Mouse (Mus musculus) CH12.LX (cell line): ENCODE data around the gene Drg1.
"Not testable (repeated sequence)": the region's sequence is repeated elsewhere in the genome, so short reads cannot be mapped to it uniquely, and the experiment has no call there.

ENCODE experiments used
- CTCF ChIP-seq, 2 experiments: IDR thresholded peaks in 1 of 2; conservative IDR thresholded peaks in 1 of 2; 2 replicates each; pipeline ENCODE4 v1.5.1; 2011 to 2012; ENCODE audit warnings: low read depth in 2 of 2, low read length in 2 of 2, improper control_type of control experiment in 1 of 2, inconsistent platforms in 1 of 2, mild to moderate bottlenecking in 1 of 2, moderate library complexity in 1 of 2
- ELF1 ChIP-seq: IDR thresholded peaks from 2 replicates; pipeline ENCODE4 v1.6.1; 2014; ENCODE audit warnings: low read depth, mild to moderate bottlenecking, inconsistent platforms, low read length, improper control_type of control experiment
- EP300 ChIP-seq: IDR thresholded peaks from 2 replicates; pipeline ENCODE4 v1.6.1; 2011; ENCODE audit warnings: low read length, improper control_type of control experiment
- HCFC1 ChIP-seq: IDR thresholded peaks from 2 replicates; pipeline ENCODE4 v1.6.1; 2012; ENCODE audit warnings: low read depth, mild to moderate bottlenecking, inconsistent platforms, low read length, improper control_type of control experiment
- KAT2A ChIP-seq: IDR thresholded peaks from 2 replicates; pipeline ENCODE4 v1.6.1; 2012; ENCODE audit warnings: low read length, improper control_type of control experiment, inconsistent platforms; ENCODE audit not compliant: insufficient replicate concordance
- MAX ChIP-seq: IDR thresholded peaks from 2 replicates; pipeline ENCODE4 v1.6.1; 2011; ENCODE audit warnings: low read length, improper control_type of control experiment
- MAZ ChIP-seq: IDR thresholded peaks from 2 replicates; pipeline ENCODE4 v1.6.1; 2012; ENCODE audit warnings: low read depth, mild to moderate bottlenecking, inconsistent platforms, low read length, improper control_type of control experiment, moderate library complexity
- MYC ChIP-seq: IDR thresholded peaks from 2 replicates; pipeline ENCODE4 v1.6.1; 2011; ENCODE audit warnings: low read depth, mild to moderate bottlenecking, improper control_type of control experiment, low read length
- POLR2A ChIP-seq: IDR thresholded peaks from 2 replicates; pipeline ENCODE4 v1.6.1; 2011; ENCODE audit warnings: low read depth, mild to moderate bottlenecking, improper control_type of control experiment, low read length
- TBP ChIP-seq: conservative IDR thresholded peaks from 2 replicates; pipeline ENCODE4 v1.6.1; 2011; ENCODE audit warnings: low read depth, low read length, improper control_type of control experiment
- USF2 ChIP-seq: conservative IDR thresholded peaks from 2 replicates; pipeline ENCODE4 v1.6.1; 2011; ENCODE audit warnings: low read depth, low read length, improper control_type of control experiment
- ZC3H11A ChIP-seq: IDR thresholded peaks from 2 replicates; pipeline ENCODE4 v1.6.1; 2012; ENCODE audit warnings: low read depth, mild to moderate bottlenecking, inconsistent platforms, low read length, improper control_type of control experiment
- ZMIZ1 ChIP-seq: IDR thresholded peaks from 2 replicates; pipeline ENCODE4 v1.6.1; 2012; ENCODE audit warnings: low read depth, mild to moderate bottlenecking, inconsistent platforms, low read length, improper control_type of control experiment
- ZNF384 ChIP-seq: IDR thresholded peaks from 2 replicates; pipeline ENCODE4 v1.6.1; 2012; ENCODE audit warnings: low read depth, low read length, improper control_type of control experiment, inconsistent platforms

GRCm38 (mm10) chr11:3181250-3181649 is 85.0 kb downstream of the Drg1 start:
- TF ChIP-seq MAX; ZMIZ1; MYC; POLR2A; ZC3H11A; MAZ; EP300; KAT2A; ELF1; HCFC1; ZNF384; CTCF (conservative IDR thresholded peaks at IDR 0.05 in 1 of 2, IDR thresholded peaks at IDR 0.05 in 1 of 2; ENCODE audit: low read depth in 2 of 2, low read length in 2 of 2); USF2; TBP: not testable (repeated sequence)
